Mouse (Mus musculus): ENCODE measurements around the gene Rasef.
"Not testable (repeated sequence)": the region's sequence is repeated elsewhere in the genome, so short reads cannot be mapped to it uniquely, and the experiment has no call there.

The Rasef gene

DNA sequence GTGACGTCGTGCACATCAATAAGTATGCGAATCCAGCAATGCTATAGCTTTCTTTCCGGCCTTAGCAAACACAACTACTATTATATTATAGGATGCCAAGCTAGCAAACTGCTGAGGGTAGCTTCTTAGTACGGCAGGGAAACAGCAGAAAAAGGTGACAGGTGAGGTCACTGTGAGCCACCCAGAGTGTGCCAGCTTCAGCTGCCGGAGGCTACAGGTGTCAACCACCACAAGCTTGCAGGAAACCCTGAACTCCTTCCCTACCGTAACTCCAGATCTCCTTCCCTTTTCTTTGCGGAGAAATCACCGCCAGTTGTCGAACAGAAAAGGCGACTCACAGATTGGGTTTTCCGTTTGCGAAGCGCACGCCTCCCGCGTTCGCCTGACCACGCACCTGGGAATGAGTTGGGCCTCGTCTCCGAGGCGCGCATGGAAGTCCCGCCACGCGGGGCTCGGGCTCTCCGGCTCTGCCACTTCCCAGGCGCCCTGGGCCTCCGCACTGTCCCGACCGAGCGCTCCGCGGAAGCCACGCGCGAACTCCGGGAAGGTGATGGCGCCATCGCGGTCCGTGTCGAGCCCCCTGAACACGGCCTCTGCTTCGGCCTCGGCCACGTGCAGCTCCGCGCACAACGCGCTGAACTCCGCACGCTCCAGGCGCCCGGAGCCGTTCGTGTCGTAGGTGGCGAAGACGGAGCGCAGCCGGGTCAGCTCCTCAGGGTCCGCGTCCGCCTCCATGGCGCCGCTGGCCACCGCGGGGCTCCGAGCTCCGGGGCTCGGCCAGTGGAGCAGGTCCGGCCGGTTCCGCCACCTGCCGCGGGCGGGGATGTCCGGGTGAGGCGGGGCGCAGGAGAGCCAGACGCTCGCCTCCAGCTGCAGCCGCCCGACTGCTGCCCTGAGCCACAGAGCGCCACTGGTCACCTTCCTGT lies at the start of gene Rasef:
Gene Rasef, minus strand, starts transcription at position 735 of the 926 bp plus-strand sequence.
- no peak for DNase-seq (ENCODE audit: low read depth in 2 of 2, low spot score in 2 of 2)

DNA sequence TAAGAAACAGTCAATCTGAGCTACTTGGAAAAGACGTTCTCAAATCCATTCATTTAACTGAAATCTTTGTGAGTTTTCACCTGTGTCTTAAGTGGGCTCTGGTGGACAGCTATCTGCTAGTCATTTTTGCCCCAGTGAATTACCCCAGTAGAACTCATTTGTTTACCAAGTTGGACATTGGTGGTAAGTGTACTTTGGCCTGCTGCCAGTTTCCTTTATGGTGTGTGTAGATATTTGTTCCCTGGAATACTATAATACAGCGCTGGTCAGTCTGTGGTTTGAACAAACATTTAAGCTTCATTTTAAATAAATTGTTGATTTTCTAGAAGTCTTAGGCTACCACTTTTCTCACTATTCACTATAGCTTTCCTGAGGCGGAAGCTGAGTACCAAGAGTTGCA lies 35.8 kb upstream of the Rasef start:
- no peak for DNase-seq (ENCODE audit: low read depth in 2 of 2, low spot score in 2 of 2)

DNA sequence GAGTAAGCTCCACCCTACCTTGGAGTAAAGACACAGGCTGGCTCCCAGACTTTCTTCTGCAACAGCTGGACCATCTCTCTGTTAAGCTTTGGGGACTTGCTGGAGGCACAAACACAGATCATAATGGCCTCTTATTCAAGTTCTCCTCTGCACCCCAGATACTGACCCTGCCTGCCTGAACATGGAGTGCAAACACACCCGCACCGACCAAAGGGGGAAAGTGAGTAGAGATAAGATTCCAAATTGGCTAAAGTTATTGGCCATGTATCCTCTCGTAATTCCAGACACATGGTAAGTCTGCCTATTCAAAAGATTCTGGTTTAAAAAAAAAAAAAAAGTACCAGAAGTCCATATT lies 369 bp upstream of the Rasef start:
- no peak for DNase-seq (ENCODE audit: low read depth in 2 of 2, low spot score in 2 of 2)

DNA sequence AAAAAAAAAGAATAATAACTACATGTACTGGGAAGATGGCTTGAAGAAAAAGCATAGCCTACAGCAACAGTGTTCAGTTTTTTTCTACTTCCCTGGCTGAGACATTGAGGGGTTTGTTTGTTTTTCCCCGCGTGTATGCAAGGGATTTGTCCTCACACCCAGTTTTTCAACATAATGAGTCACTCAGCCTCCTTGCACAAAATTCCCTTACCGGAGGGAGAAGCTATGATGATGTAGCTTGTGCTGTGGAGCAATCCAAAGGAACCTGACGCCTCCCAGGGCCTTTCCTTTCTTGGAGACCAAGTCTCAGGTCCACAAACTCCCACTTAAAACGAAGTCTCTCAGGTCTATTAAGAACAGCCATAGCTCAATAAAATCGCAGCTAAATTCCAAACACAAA lies 1.3 kb downstream of the Rasef start:
- no peak for DNase-seq (ENCODE audit: low read depth in 2 of 2, low spot score in 2 of 2)

DNA sequence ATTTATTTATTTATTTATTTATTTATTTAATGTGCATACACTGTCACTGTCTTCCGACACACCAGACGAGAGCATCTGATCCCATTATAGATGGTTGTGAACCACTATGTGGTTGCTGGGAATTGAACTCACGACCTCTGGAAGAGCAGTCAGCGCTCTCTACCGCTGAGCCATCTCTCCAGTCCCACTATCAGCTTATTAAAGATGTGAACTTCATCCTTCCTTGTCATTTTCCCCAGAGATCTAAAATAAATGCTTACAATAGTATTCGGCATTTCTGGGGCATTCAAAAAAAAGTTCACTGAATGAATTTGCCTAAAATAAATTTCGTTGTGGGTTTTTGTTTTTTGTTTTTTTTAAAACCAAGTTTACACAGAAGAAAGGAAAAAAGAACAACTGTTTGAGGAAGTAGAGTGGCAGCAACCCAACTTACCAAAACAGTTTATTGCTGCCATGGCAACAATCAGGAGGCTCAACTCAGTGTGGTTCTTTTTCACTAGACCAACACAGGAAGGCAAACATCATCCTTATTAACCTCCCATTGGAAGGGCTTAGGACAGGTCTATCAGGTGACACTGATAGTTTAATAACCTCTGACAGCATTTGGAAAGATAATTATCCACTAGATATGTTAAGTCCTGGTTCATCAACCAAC lies 2.6 kb downstream of the Rasef start:
- DNase-seq (ENCODE audit: low read depth in 2 of 2, low spot score in 2 of 2), result no peak

- DNase-seq (ENCODE audit: low read depth in 2 of 2, low spot score in 2 of 2), result no peak
Measured at GRCm38 (mm10) chr4:73784147-73784546, 6.6 kb downstream of the Rasef start.

DNA sequence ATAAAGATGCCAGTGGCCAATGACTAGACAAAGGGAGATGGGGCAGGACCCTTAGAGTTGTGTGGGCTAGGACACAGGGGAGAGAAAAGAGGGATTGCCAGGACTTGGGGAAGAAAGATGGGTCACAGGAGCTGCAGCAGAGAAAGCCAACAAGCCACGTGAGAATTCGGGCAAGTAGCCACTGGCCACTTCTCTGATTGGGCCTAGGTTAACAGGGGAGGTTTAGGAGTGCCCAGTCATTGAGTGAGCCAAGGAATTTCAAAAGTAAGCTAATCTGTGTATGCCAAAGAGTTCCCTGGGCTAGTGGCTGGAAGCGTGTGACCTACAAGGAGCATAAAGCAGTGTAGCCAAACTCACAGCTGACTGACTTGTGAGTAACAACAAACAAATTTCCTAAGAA lies 9.7 kb downstream of the Rasef start:
- DNase-seq (ENCODE audit: low read depth in 2 of 2, low spot score in 2 of 2), result no peak

- no peak for DNase-seq (ENCODE audit: low read depth in 2 of 2, low spot score in 2 of 2)
Measured at GRCm38 (mm10) chr4:73775266-73775665, 15.5 kb downstream of the Rasef start.

GRCm38 (mm10) chr4:73773831-73774810 lies 16.7 kb downstream of the Rasef start:
- DNase-seq (ENCODE audit: low read depth in 2 of 2, low spot score in 2 of 2), result no peak

DNA sequence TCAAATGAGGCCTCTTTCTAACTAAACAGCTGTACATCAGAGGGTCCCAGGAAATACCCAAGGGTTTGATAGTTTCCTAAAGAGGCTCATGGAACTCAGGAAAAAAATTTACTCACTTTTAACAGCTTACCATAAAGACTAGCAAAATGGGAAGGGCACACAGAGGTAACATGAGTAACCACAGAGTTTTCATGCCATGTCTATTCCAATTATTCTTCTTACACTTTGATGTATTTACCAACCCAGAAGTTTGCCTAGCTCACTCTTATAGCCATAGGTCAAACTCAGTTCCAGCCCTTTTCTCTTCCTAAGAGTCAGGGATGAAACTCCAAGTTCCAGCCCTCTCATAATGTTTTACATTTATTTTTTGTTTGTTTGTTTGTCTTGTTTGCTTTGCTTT lies 18.8 kb downstream of the Rasef start:
- no peak for DNase-seq (ENCODE audit: low read depth in 2 of 2, low spot score in 2 of 2)

GRCm38 (mm10) chr4:73770592-73770991 lies 20.2 kb downstream of the Rasef start:
- DNase-seq (ENCODE audit: low read depth in 2 of 2, low spot score in 2 of 2), result no peak

DNA sequence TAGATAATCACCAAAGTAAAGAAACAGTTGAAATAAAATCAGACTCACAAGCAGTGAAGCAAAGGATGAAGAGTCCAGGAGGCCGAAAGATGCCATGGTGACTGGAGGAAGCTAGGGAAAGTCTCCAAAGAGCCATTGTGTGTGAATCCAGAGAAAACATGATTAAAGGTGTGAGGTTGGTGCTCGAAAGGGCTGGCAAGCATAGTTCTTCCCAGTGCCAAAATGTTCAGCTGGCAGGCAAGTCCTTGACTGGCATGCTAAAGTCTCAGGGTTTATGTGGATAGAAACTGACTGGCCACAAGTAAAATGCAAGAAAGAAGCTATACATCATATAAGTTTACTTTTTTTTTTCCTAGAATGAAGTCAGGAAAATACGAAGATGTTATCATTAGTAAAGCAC lies 22.6 kb downstream of the Rasef start:
- no peak for DNase-seq (ENCODE audit: low read depth in 2 of 2, low spot score in 2 of 2)

DNA sequence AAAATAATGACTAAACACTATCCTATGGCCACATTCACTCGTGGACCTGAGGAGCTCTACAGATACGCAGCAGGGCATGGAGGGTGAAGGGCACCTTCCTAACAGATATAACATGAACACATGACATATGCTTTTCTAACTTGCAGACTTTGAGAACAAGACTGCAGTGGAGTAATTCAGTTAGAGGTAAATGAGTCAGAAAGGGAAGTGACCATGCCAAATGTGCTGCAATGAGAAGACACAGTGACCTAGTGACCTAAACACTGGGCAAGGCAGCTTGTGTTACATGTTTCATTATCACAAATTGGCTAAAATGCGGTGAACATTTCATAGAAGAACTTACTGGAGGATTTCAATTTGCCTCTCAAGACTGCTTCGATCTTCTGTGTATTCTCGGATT lies 42.6 kb downstream of the Rasef start:
- DNase-seq (ENCODE audit: low read depth in 2 of 2, low spot score in 2 of 2), result no peak

GRCm38 (mm10) chr4:73739439-73739838 lies 51.4 kb downstream of the Rasef start:
- no peak for DNase-seq (ENCODE audit: low read depth in 2 of 2, low spot score in 2 of 2)

GRCm38 (mm10) chr4:73719819-73720218 lies 71.0 kb downstream of the Rasef start:
- DNase-seq (ENCODE audit: low read depth in 2 of 2, low spot score in 2 of 2), result no peak

GRCm38 (mm10) chr4:73718761-73719160 lies 72.0 kb downstream of the Rasef start:
- DNase-seq (ENCODE audit: low read depth in 2 of 2, low spot score in 2 of 2), result no peak

DNA sequence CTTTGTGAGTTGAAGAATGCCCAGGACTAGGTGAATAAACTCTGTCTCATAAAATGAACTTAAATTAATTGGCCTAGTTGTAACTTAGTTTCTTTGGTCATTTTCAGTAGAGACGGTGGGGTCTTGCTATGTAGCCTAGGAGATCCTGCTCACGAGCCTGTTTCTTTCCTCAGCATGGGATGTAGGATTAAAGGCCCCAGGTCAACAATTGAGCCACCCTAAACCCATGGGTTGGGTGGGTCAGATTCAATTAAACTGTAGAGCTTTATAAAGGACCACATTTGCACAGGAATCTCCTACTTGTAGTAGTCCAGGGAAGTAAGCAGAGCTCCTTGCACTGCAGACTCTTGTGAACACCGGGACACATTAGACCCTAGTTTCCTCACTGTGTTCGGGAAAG lies 107.6 kb downstream of the Rasef start, which contains the start of gene Gm428:
Gene Gm428, plus strand, starts transcription at position 301 of the 400 bp plus-strand sequence.
- DNase-seq (ENCODE audit: low read depth in 2 of 2, low spot score in 2 of 2), result not testable (repeated sequence)

- DNase-seq (ENCODE audit: low read depth in 2 of 2, low spot score in 2 of 2), result not testable (repeated sequence)
Measured at GRCm38 (mm10) chr4:73668054-73668453, 122.7 kb downstream of the Rasef start, which contains the start of gene Gm11239. Gene Gm11239, plus strand, starts transcription at chr4:73668354.

Data from CD8-positive naive resting alpha-beta T cell, adult 2 months (primary cell).